Mouse (Mus musculus): Measurements from ENCODE around the gene Bhlha9. TPM values are rescaled to one million over a fixed set of nuclear protein-coding genes. Genes with fewer than 3 reads are reported as not detected.

Gene Bhlha9
- total RNA-seq (2012; rRNA removed) (not detected in 2 replicates), total RNA-seq (2014; rRNA removed) (not detected in 2 replicates), polyA plus RNA-seq (2012; ENCODE audit: insufficient read length, low read depth) (not detected in 2 replicates)

DNA sequence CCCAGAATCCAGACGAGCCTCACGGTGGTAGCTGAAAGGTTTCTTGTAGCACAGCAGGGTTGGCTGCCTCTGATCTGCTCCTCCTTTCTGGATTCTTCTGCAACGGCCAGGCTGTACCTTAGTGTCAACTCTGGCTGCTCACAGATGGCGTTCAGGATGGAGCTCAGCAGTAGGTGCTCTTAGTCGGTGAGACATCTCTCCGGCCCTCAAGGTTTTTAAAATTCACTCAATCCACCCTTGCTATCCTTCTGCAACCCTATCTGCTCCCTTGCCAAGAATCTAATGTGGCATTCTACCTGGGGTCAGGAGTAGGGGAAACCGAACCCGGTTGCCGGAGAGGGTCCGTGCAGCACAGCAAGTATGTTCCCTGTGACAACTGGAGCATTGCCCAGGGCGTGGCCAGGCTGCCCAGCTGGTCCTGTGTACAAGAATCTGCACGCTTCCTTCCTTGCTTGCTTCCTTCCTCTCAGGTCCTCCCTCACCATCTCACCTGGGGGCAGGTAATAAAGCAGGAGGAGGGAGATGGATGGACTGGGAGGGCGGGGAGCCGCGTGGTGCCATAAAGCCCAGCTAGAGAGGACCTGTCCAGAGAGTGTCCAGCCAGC is at the start of gene Bhlha9:
Bhlha9 (plus strand) TSS at position 600 of the 605 bp plus-strand sequence.
- Histone ChIP-seq H3K27me3 (replicated peaks) (peaks cover 4% of the 10 kb centered on the region), H3K36me3 (replicated peaks in 1 of 2; ENCODE audit: control insufficient read depth in 1 of 2, insufficient read depth in 1 of 2, low read length in 1 of 2) (no peaks in the 10 kb centered on the region), H3K9ac (ENCODE audit: insufficient read depth, low read depth) (no peak within 1 kb of the TSS), H3K4me1 (ENCODE audit: control insufficient read depth in 1 of 2, insufficient read depth in 2 of 2) (peaks cover 2 to 17% of the 10 kb centered on the region in 2 experiments), H3K27ac (ENCODE audit: insufficient read depth, low read depth) (no peak within 1 kb of the TSS), H3K79me2 (replicated peaks; ENCODE audit: control insufficient read depth, extremely low read depth, insufficient read depth, poor library complexity, severe bottlenecking) (no peaks in the 10 kb centered on the region), H3K4me2 (ENCODE audit: insufficient read depth, low read depth, poor library complexity, severe bottlenecking) (no peak within 1 kb of the TSS), H3K9me3 (replicated peaks; ENCODE audit: low read length) (peaks cover 3% of the 10 kb centered on the region), H3K4me3 (replicated peaks in 1 of 3; ENCODE audit: low read depth in 2 of 3, low read length in 2 of 3, poor library complexity in 1 of 3) (no peak within 1 kb of the TSS)
- no peak for DNase-seq (ENCODE audit: extremely low read depth)
- in situ Hi-C loops (cut with MboI; ENCODE audit: low pct_ligation_motif_present, low pct_unique_long_range_greater_than_20kb, low sequenced_read_pairs) (no loop called here), dilution Hi-C loops (cut with MboI; ENCODE audit: extremely low pct_ligation_motif_present, extremely low pct_unique_long_range_greater_than_20kb, low sequenced_read_pairs) (no loop called here)
- no peak for TF ChIP-seq ZKSCAN1 (IDR thresholded peaks at IDR 0.05; ENCODE audit: borderline replicate concordance, low read depth, low read length)
- TF ChIP-seq MYC (IDR thresholded peaks at IDR 0.05; ENCODE audit: low read depth, low read length) = no peak
- TF ChIP-seq ZC3H11A (IDR thresholded peaks at IDR 0.05; ENCODE audit: low read depth, low read length) = no peak
- TF ChIP-seq MAX (IDR thresholded peaks at IDR 0.05; ENCODE audit: low read length) = no peak
- TF ChIP-seq POLR2A (IDR thresholded peaks at IDR 0.05; ENCODE audit: low read depth, low read length) = no peak
- TF ChIP-seq MEF2A (IDR thresholded peaks at IDR 0.05; ENCODE audit: borderline replicate concordance, low read depth, low read length) = no peak
- TF ChIP-seq ELF1 (IDR thresholded peaks at IDR 0.05; ENCODE audit: low read depth, low read length) = no peak
- TF ChIP-seq E2F4 (IDR thresholded peaks at IDR 0.05; ENCODE audit: insufficient replicate concordance, low read depth, low read length) = no peak
- no peak for TF ChIP-seq CTCF (conservative IDR thresholded peaks at IDR 0.05 in 1 of 2, IDR thresholded peaks at IDR 0.05 in 1 of 2; ENCODE audit: low read depth in 2 of 2, low read length in 2 of 2)
- no peak for TF ChIP-seq GABPA (IDR thresholded peaks at IDR 0.05; ENCODE audit: insufficient replicate concordance, low read depth, low read length)
- TF ChIP-seq CHD1 (IDR thresholded peaks at IDR 0.05; ENCODE audit: low read depth, low read length) = no peak
- no peak for TF ChIP-seq JUND (conservative IDR thresholded peaks at IDR 0.05; ENCODE audit: low read depth, low read length)

GRCm38 (mm10) chr11:76622566-76623205 is 49.6 kb upstream of the Bhlha9 start:
- H3K27ac ChIP-seq (ENCODE audit: insufficient read depth, low read depth) = no peak overlapping the region
- H3K4me2 ChIP-seq (ENCODE audit: insufficient read depth, low read depth, poor library complexity, severe bottlenecking) = peak overlapping the region; percentile 73
- in situ Hi-C loops (cut with MboI; ENCODE audit: low pct_ligation_motif_present, low pct_unique_long_range_greater_than_20kb, low sequenced_read_pairs) (no loop called here), dilution Hi-C loops (cut with MboI; ENCODE audit: extremely low pct_ligation_motif_present, extremely low pct_unique_long_range_greater_than_20kb, low sequenced_read_pairs) (no loop called here)
- no peaks in the 10 kb centered on the region for H3K79me2 ChIP-seq (replicated peaks; ENCODE audit: control insufficient read depth, extremely low read depth, insufficient read depth, poor library complexity, severe bottlenecking)
- H3K36me3 ChIP-seq (replicated peaks in 1 of 2; ENCODE audit: control insufficient read depth in 1 of 2, insufficient read depth in 1 of 2, low read length in 1 of 2) = no peaks in the 10 kb centered on the region
- peaks cover 0 to 7% of the 10 kb centered on the region in 2 experiments; a peak in 2 of 4 replicates for H3K4me1 ChIP-seq (ENCODE audit: control insufficient read depth in 1 of 2, insufficient read depth in 2 of 2)
- H3K9ac ChIP-seq (ENCODE audit: insufficient read depth, low read depth) = peak overlapping the region; percentile 1; the same call in 1 of the 2 replicates
- H3K9me3 ChIP-seq (replicated peaks; ENCODE audit: low read length) = peaks cover 15% of the 10 kb centered on the region
- H3K27me3 ChIP-seq (replicated peaks) = peaks cover 51% of the 10 kb centered on the region
- no peak for TF ChIP-seq ZKSCAN1 (IDR thresholded peaks at IDR 0.05; ENCODE audit: borderline replicate concordance, low read depth, low read length)
- TF ChIP-seq EP300 (IDR thresholded peaks at IDR 0.05; ENCODE audit: low read length) = no peak
- no peak; the same call in 1 of the 2 replicates for TF ChIP-seq UBTF (IDR thresholded peaks at IDR 0.05; ENCODE audit: low read depth, low read length)
- no peak for TF ChIP-seq USF2 (conservative IDR thresholded peaks at IDR 0.05; ENCODE audit: low read depth, low read length)
- TF ChIP-seq USF1 (IDR thresholded peaks at IDR 0.05; ENCODE audit: low read depth, low read length) = no peak
- no peak for TF ChIP-seq SIN3A (IDR thresholded peaks at IDR 0.05; ENCODE audit: low read length)
- TF ChIP-seq JUND (conservative IDR thresholded peaks at IDR 0.05; ENCODE audit: low read depth, low read length) = no peak
- H3K4me3 ChIP-seq (replicated peaks in 1 of 3; ENCODE audit: low read depth in 2 of 3, low read length in 2 of 3, poor library complexity in 1 of 3) = peak overlapping the region in 1 of 3 experiments; percentile 58
- no peak for DNase-seq (ENCODE audit: extremely low read depth)

All from CH12.LX (cell line).